Mouse (Mus musculus): ENCODE results near the gene Best2. TPM values are rescaled to one million over a fixed set of nuclear protein-coding genes. Genes with fewer than 3 reads are reported as not detected.

Gene Best2
- not detected for total RNA-seq (2021)
- long read RNA-seq, experiment 1, result 0 reads
- long read RNA-seq, experiment 2, result 0 reads

GRCm38 (mm10) chr8:85014431-85014830 is at the start of gene Best2:
Gene Best2, minus strand, starts transcription at chr8:85014531.
- DNase-seq, result no peak

- DNase-seq, result no peak
These were observed 48.3 kb upstream of the Best2 start for GRCm38 (mm10) chr8:85062603-85063002.

- DNase-seq, result peak; percentile 89 to 91
These were observed 45.7 kb upstream of the Best2 start, which contains the start of gene Fbxw9 for GRCm38 (mm10) chr8:85059879-85060616. Gene Fbxw9, plus strand, starts transcription at chr8:85060055.

GRCm38 (mm10) chr8:85057367-85057766 is 43.0 kb upstream of the Best2 start:
- peak in 1 of 2 experiments; percentile 36 for DNase-seq

GRCm38 (mm10) chr8:85043619-85044018 is 29.3 kb upstream of the Best2 start:
- DNase-seq, result no peak

- peak; percentile 64 to 70 for DNase-seq
These were observed 23.6 kb upstream of the Best2 start for GRCm38 (mm10) chr8:85037681-85038531.

GRCm38 (mm10) chr8:85037366-85037680 is 23.0 kb upstream of the Best2 start:
- DNase-seq, result no peak

GRCm38 (mm10) chr8:85036718-85037365 is 22.5 kb upstream of the Best2 start, which contains the start of gene Tnpo2:
Gene Tnpo2, plus strand, starts transcription at chr8:85036915.
- DNase-seq, result peak; percentile 92 to 95

GRCm38 (mm10) chr8:85036381-85036717 is 22.0 kb upstream of the Best2 start:
- DNase-seq, result no peak

GRCm38 (mm10) chr8:85035728-85036310 is 21.5 kb upstream of the Best2 start:
- peak; percentile 31 to 35 for DNase-seq

GRCm38 (mm10) chr8:85035165-85035727 is 20.9 kb upstream of the Best2 start:
- no peak for DNase-seq

- DNase-seq, result peak; percentile 83 to 86
These were observed 20.4 kb upstream of the Best2 start for GRCm38 (mm10) chr8:85034764-85035163.

- no peak for DNase-seq
These were observed 19.5 kb upstream of the Best2 start for GRCm38 (mm10) chr8:85033867-85034266.

- DNase-seq, result no peak
These were observed 18.4 kb upstream of the Best2 start for GRCm38 (mm10) chr8:85032622-85033311.

- DNase-seq, result no peak
These were observed 14.9 kb upstream of the Best2 start for GRCm38 (mm10) chr8:85029271-85029670.

- no peak for DNase-seq
These were observed 13.6 kb upstream of the Best2 start for GRCm38 (mm10) chr8:85027922-85028321.

- no peak for DNase-seq
These were observed 13.2 kb upstream of the Best2 start for GRCm38 (mm10) chr8:85027516-85027855.

GRCm38 (mm10) chr8:85026670-85027515 is 12.6 kb upstream of the Best2 start, which contains the start of gene Trir:
Gene Trir, plus strand, starts transcription at chr8:85026823.
- DNase-seq, result peak; percentile 97 to 98

GRCm38 (mm10) chr8:85025098-85025932 is 11.0 kb upstream of the Best2 start, which contains the start of gene Asna1:
Gene Asna1, minus strand, starts transcription at chr8:85025281.
- DNase-seq, result peak; percentile 83 to 85

All from adrenal gland, postnatal 36 days (tissue).